Mouse (Mus musculus): Measurements from ENCODE around the gene Olfr1297. TPM values are rescaled to one million over a fixed set of nuclear protein-coding genes. Genes with fewer than 3 reads are reported as not detected.

Gene Olfr1297
- polyA plus RNA-seq (2017; shearing (Covaris generic)) = not detected

GRCm38 (mm10) chr2:111626397-111626796, at the start of gene Olfr1297:
Gene Olfr1297 (minus strand): TSS chr2:111626497.

GRCm38 (mm10) chr2:111661119-111661518, 34.8 kb upstream of the Olfr1297 start, which contains the start of gene Olfr1299:
Gene Olfr1299 (plus strand): TSS chr2:111661419.

GRCm38 (mm10) chr2:111649101-111649500, 22.8 kb upstream of the Olfr1297 start, which contains the start of gene Olfr1298:
Gene Olfr1298 (minus strand): TSS chr2:111649201.

GRCm38 (mm10) chr2:111569581-111569980, 56.7 kb downstream of the Olfr1297 start, which contains the start of gene Olfr1295:
Gene Olfr1295 (minus strand): TSS chr2:111569681.

Other genes with a start within 250 kb of the Olfr1297 start
- not detected for gene Olfr1286, start 203.4 kb downstream of the Olfr1297 start, polyA plus RNA-seq (2017; shearing (Covaris generic))
- gene Olfr1287, start 177.4 kb downstream of the Olfr1297 start, polyA plus RNA-seq (2017; shearing (Covaris generic)) = not detected
- gene Olfr1288, start 152.4 kb downstream of the Olfr1297 start, polyA plus RNA-seq (2017; shearing (Covaris generic)) = not detected
- gene Olfr1289, start 145.7 kb downstream of the Olfr1297 start, polyA plus RNA-seq (2017; shearing (Covaris generic)) = not detected
- gene Olfr1290, start 132.7 kb downstream of the Olfr1297 start, polyA plus RNA-seq (2017; shearing (Covaris generic)) = not detected
- 0.10 TPM for gene Olfr1291-ps1, start 129.3 kb downstream of the Olfr1297 start, polyA plus RNA-seq (2017; shearing (Covaris generic))
- not detected for gene Olfr1293-ps, start 101.3 kb downstream of the Olfr1297 start, polyA plus RNA-seq (2017; shearing (Covaris generic))
- gene Olfr1294, start 86.2 kb downstream of the Olfr1297 start, polyA plus RNA-seq (2017; shearing (Covaris generic)) = not detected
- not detected for gene Olfr1295, start 56.8 kb downstream of the Olfr1297 start, polyA plus RNA-seq (2017; shearing (Covaris generic))
- not detected for gene Olfr1298, start 22.7 kb upstream of the Olfr1297 start, polyA plus RNA-seq (2017; shearing (Covaris generic))
- gene Olfr1299, start 34.9 kb upstream of the Olfr1297 start, polyA plus RNA-seq (2017; shearing (Covaris generic)) = not detected
- not detected for gene Olfr1301, start 124.5 kb upstream of the Olfr1297 start, polyA plus RNA-seq (2017; shearing (Covaris generic))
- gene Olfr1302, start 150.9 kb upstream of the Olfr1297 start, polyA plus RNA-seq (2017; shearing (Covaris generic)) = not detected
- gene Olfr1303, start 193.8 kb upstream of the Olfr1297 start, polyA plus RNA-seq (2017; shearing (Covaris generic)) = not detected

Measured in effector memory CD4-positive, alpha-beta T cell, adult 7 months (primary cell).